Comparison of ENCODE assay signal across 11 mouse cellular contexts in the genomic region with DNA sequence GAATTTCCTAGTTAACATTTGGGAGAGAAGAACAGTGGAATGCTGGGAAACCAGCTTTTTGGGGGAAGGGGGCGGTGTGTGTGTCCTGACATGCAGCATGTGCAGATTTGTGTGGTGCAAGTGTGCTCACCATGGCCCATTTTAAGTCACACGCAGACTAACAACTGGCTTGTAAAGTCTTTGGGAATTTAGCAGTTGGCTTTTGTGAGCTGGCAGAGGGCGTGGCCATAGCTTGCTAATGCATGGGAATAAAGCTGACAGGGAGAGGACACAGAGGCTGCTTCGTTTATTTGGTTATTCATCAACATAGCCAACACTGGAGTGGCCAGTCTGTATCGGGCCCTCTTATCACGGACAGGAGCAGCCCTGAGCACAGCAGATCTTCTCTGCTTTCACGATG.
A peak's percentile ranks its signal among the peaks of the same experiment; 100 is the strongest.
DNase-seq lines count a peak whose midpoint lies in the region; ATAC-seq and TF ChIP-seq lines count a peak whose summit lies in the region.
"Had no signal": no experiment of that assay in that cellular context is flagged by ENCODE, and none has a peak within 500 bp of the region (broad histone marks: within the 10 kb centered on the region; RNA-seq: fewer than 3 reads in every experiment).

No protein-coding gene starts in this region.

- peak; percentile 54; the same call in 1 of the 2 replicates for ATAC-seq in limb, embryonic 12.5 days (ENCODE audit: insufficient number of reproducible peaks, insufficient read depth, low FRiP score, low TSS enrichment, low read depth)
- ATAC-seq in embryonic facial prominence, embryonic 13.5 days (ENCODE audit: insufficient number of reproducible peaks, insufficient read depth, low FRiP score, low TSS enrichment, low read depth): no peak
- 0 out of 2 replicates have a peak, but pooled peaks have one; percentile 28 for ATAC-seq in limb, embryonic 14.5 days (ENCODE audit: low FRiP score, low read depth)
- ATAC-seq: forebrain, embryonic 16.5 days; liver, embryonic 12.5 days had no signal

- whole genome bisulfite sequencing in limb, embryonic 12.5 days: 63% methylated on average over 7 of the region's 7 CpGs
- 72% methylated on average over 7 of the region's 7 CpGs for WGBS in limb, embryonic 10.5 days
- 72% methylated on average over 7 of the region's 7 CpGs for WGBS in embryonic facial prominence, embryonic 13.5 days
- 52% methylated on average over 7 of the region's 7 CpGs for whole genome bisulfite sequencing in limb, embryonic 14.5 days

- H3K9me3 ChIP-seq in limb, embryonic 12.5 days: no peaks in the 10 kb centered on the region
- no peaks in the 10 kb centered on the region for H3K9me3 ChIP-seq in limb, embryonic 10.5 days (replicated peaks)
- no peaks in the 10 kb centered on the region for H3K9me3 ChIP-seq in embryonic facial prominence, embryonic 13.5 days
- no peaks in the 10 kb centered on the region for H3K9me3 ChIP-seq in limb, embryonic 14.5 days (ENCODE audit: control insufficient read depth, low read length)
- H3K9me3 ChIP-seq: liver, embryonic 12.5 days had no signal

- H3K4me3 ChIP-seq in limb, embryonic 12.5 days (replicated peaks): no peak overlapping the region
- no peak overlapping the region for H3K4me3 ChIP-seq in limb, embryonic 10.5 days
- H3K4me3 ChIP-seq in embryonic facial prominence, embryonic 13.5 days: no peak overlapping the region
- H3K4me3 ChIP-seq in limb, embryonic 14.5 days (replicated peaks; ENCODE audit: low read length): no peak overlapping the region
- H3K4me3 ChIP-seq: heart, adult 2 months; liver, embryonic 12.5 days had no signal

- DNase-seq in limb, embryonic 10.5 days (ENCODE audit: low spot score): no peak
- peak; percentile 19 for DNase-seq in kidney, adult 11 months
- DNase-seq in limb, embryonic 14.5 days (ENCODE audit: low spot score): peak; percentile 23
- no peak for DNase-seq in spleen, postnatal 36 days (ENCODE audit: low spot score in 2 of 2)
- DNase-seq in spleen, postnatal 10 days (ENCODE audit: low spot score in 2 of 2): no peak
- no peak for DNase-seq in adrenal gland, postnatal 4 days (ENCODE audit: low spot score in 2 of 2)
- DNase-seq: heart, adult 2 months had no signal

- H3K36me3 ChIP-seq in limb, embryonic 12.5 days: no peaks in the 10 kb centered on the region
- H3K36me3 ChIP-seq in limb, embryonic 10.5 days: no peaks in the 10 kb centered on the region
- no peaks in the 10 kb centered on the region for H3K36me3 ChIP-seq in embryonic facial prominence, embryonic 13.5 days
- no peaks in the 10 kb centered on the region for H3K36me3 ChIP-seq in limb, embryonic 14.5 days (ENCODE audit: control insufficient read depth, insufficient read depth, low read length)
- H3K36me3 ChIP-seq: liver, embryonic 12.5 days had no signal

- no peak overlapping the region for H3K27ac ChIP-seq in limb, embryonic 12.5 days
- no peak overlapping the region for H3K27ac ChIP-seq in limb, embryonic 10.5 days
- 0 out of 2 replicates have a peak overlapping the region, but pooled peaks have one; percentile 8 for H3K27ac ChIP-seq in embryonic facial prominence, embryonic 13.5 days
- H3K27ac ChIP-seq in limb, embryonic 14.5 days (replicated peaks; ENCODE audit: low read depth, low read length): no peak overlapping the region
- H3K27ac ChIP-seq: heart, adult 2 months; liver, embryonic 12.5 days had no signal

- H3K4me1 ChIP-seq in limb, embryonic 12.5 days (replicated peaks): peaks cover 14% of the 10 kb centered on the region
- H3K4me1 ChIP-seq in limb, embryonic 10.5 days: no peaks in the 10 kb centered on the region
- no peaks in the 10 kb centered on the region for H3K4me1 ChIP-seq in embryonic facial prominence, embryonic 13.5 days
- H3K4me1 ChIP-seq in limb, embryonic 14.5 days (ENCODE audit: control insufficient read depth, insufficient read depth, low read length): peaks cover 10% of the 10 kb centered on the region

- no peak overlapping the region for H3K9ac ChIP-seq in limb, embryonic 12.5 days (replicated peaks)
- no peak overlapping the region for H3K9ac ChIP-seq in embryonic facial prominence, embryonic 13.5 days
- no peak overlapping the region for H3K9ac ChIP-seq in limb, embryonic 14.5 days (ENCODE audit: low read depth, low read length, severe bottlenecking)
- H3K9ac ChIP-seq: liver, embryonic 12.5 days had no signal

- H3K4me2 ChIP-seq in limb, embryonic 12.5 days: no peak overlapping the region; the same call in 1 of the 2 replicates
- peak overlapping the region; percentile 33; the same call in 1 of the 2 replicates for H3K4me2 ChIP-seq in embryonic facial prominence, embryonic 13.5 days
- H3K4me2 ChIP-seq in limb, embryonic 14.5 days (replicated peaks; ENCODE audit: low read depth, low read length, severe bottlenecking): no peak overlapping the region
- H3K4me2 ChIP-seq: liver, embryonic 12.5 days had no signal

- H3K27me3 ChIP-seq in limb, embryonic 12.5 days: no peaks in the 10 kb centered on the region
- H3K27me3 ChIP-seq in limb, embryonic 10.5 days (ENCODE audit: low read depth, poor library complexity, severe bottlenecking): no peaks in the 10 kb centered on the region
- no peaks in the 10 kb centered on the region for H3K27me3 ChIP-seq in embryonic facial prominence, embryonic 13.5 days
- no peaks in the 10 kb centered on the region for H3K27me3 ChIP-seq in limb, embryonic 14.5 days (ENCODE audit: control insufficient read depth, insufficient read depth, low read length)
- H3K27me3 ChIP-seq: liver, embryonic 12.5 days had no signal

- TF ChIP-seq POLR2A in limb, embryonic 14.5 days (IDR thresholded peaks at IDR 0.05; ENCODE audit: borderline replicate concordance, extremely low read depth, insufficient read depth, insufficient read length): no peak

Comparison
In these comparisons a context has a peak if more than half of its experiments do, and no peak if none do; other contexts are left out.
1. DNase-seq: peak in kidney, adult 11 months (single experiment) and limb, embryonic 14.5 days (single experiment); none in limb, embryonic 10.5 days (single experiment), spleen, postnatal 36 days (0 of 2), spleen, postnatal 10 days (0 of 2) and adrenal gland, postnatal 4 days (0 of 2).